Mouse (Mus musculus) lung, postnatal 36 days (tissue): ENCODE results near the gene Frat2.

Experiments used
- DNase-seq: peaks from one replicate; pipeline ENCODE4 v3.0.0; 2022; ENCODE audit warnings: mixed read lengths

Frat2 gene

DNA sequence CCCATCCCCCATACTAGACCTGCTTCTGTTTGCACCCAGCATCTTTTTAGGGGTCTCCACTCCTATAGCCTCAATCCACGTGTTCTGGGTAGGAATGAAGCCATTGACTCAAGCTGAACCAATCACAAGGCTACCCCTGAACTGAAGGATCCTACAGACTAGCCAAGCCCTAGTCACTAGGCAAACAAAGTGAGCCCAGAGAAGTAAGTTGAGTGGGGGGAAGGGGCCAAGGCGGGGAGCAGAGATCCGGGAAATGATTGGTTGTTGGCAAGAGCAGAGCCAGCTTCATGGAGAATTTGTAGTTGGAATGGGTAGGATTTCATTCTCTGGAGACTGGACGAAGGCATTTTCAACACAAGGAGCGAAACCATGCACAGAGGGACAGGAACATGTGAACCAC, 31.0 kb downstream of the Frat2 start:
- peak; percentile 52 for DNase-seq

DNA sequence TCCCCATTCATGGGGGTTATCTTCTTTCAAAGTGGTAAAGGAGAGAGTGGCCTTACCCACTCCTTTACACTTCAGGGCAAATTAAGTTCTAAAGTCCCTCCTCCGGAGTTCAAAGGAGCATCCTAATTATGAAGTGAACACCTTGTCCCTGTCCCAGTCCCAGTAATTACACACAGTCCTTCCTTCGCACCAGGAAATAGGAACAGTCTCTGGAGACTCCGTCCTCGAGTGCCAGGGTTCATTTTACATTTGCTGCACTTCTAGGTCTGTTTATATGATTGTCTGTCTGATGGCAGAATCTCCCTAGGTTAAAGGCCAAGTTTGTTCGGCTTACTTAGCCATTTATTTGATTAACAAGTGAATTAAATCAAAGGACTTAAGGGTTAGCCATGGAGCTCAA, 31.5 kb downstream of the Frat2 start:
- DNase-seq, result no peak

- no peak for DNase-seq
These were observed 34.6 kb downstream of the Frat2 start for GRCm38 (mm10) chr19:41813374-41813773.

DNA sequence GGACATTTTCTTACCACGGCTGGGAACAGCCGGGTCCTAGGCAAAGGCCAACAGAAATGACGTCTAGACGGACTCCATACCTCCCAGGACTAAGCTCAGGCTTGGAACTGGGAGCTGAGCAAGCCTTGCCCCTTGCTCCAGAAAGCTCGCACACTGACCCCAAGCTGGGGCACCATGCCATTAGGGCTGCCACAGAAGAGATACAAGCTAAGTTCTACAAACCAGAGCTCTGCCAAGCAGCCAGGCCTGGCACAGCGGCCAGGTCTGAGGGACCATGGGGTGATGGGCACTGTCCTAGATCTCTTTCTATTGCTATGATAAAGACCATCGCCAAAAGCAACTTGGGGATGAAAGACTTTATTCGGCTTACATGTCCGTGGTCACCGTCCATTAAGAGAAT, 35.4 kb downstream of the Frat2 start:
- no peak for DNase-seq

DNA sequence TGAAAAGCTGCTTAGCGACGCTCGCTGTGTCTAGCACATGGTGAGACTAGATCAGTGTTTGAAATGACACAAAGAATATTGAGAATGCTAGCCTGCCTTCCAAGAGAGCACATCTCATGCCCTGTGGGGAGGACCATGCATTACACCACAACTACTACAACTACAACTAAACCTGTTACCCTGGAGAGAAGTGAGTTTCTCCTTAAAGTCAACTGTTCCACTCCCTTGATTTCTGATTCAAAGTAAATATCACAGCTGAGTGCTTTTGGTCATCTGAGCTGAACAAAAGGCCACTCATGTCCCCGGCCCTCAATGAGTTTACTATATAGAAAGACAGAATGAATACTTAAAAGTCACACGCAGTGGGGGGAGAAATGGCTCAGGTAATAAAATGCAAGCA, 37.9 kb downstream of the Frat2 start:
- peak; percentile 23 for DNase-seq

- no peak for DNase-seq
These were observed 39.8 kb downstream of the Frat2 start for GRCm38 (mm10) chr19:41808104-41808634.

GRCm38 (mm10) chr19:41807497-41807896, 40.4 kb downstream of the Frat2 start:
- no peak for DNase-seq

DNA sequence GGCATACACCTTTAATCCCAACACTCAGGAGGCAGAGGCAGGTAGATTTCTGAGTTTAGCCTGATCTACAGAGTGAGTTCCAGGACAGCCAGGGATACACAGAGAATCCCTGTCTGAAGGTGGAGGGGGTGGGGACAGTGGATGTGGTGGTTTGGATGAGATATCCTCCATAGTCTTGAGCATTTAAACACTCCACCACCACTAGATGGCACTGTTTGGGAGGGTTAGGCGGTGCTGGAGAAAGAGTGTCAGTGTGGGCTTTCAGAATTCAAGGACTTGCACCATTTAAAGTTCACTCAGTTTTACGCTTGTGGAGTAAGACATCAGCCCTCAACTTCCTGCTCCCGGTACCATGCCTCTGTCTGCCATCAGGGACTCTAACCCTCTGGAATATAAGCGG, 42.1 kb downstream of the Frat2 start:
- DNase-seq, result no peak

- DNase-seq, result peak; percentile 40
These were observed 44.6 kb downstream of the Frat2 start for GRCm38 (mm10) chr19:41803322-41803721.

DNA sequence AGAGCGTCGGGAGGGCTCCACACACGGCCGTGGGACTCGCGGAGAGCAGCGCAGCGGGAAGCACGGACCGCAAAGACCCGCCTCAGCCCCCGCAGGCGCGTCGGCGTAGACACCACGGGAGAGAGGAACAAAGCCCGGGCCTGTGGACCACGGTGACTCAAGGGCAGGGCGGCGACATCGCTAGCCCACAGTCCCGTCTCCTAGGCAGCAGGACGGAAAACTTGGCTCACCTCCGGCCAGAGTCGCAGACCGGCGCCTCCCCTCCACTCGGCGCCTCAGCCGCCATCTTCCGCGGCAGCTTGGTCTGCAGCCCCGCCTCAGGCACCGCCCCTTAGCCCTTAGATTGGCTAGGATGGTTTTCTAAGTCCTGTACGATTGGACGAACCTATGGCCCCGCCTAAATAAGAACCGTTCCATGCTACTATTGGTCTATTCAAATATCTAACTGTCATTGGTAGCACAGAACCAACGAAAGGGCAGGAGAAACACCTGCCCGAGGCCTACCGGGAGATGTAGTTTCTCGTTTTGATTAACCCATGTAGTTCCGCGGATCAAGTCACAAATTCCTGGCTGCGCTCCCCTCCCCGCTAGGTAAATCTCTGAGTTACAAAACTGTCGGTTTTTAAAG, 46.1 kb downstream of the Frat2 start, which contains the start of gene Arhgap19:
TSS of gene Arhgap19 (minus strand) at position 306 of the 628 bp plus-strand sequence.
- DNase-seq, result peak; percentile 98

DNA sequence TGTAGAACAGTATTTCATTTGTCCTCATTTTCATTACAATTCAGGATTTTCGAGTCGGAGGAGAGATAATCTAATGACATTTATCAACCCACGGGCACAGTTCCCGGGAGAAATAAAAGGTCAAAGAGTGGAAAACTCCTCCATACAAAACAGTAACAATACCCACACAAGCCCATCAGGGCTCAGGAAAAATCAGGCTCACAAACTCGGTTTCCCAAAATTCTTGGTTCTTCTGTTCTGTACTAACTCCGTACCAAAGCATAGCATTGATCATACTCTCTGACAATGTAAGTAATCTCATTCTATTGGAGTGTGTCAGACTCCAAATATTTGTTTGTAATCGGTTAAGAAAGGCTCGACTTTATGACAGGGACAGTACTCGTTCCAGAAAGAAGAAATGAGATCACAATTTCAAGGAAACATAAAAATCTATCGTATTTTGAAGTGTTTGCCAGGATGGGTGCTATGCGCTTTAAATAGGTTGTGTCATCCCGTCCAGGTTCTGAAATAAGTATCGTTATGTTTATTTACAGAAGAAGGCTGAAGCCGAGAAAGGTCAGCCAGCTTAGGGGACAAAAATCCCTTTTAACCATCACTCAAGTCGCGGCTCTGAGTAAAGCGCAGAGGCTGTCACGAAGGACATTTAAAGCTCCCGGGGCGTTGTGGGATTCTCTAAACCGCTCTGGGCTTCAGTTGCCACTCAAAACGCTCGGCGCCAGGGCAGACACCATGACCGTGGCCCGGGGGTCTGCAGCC, 46.8 kb downstream of the Frat2 start:
- no peak for DNase-seq

- no peak for DNase-seq
These were observed 47.5 kb downstream of the Frat2 start for GRCm38 (mm10) chr19:41800451-41800850.

GRCm38 (mm10) chr19:41797536-41797935, 50.4 kb downstream of the Frat2 start:
- DNase-seq, result peak; percentile 48

- no peak for DNase-seq
These were observed 51.1 kb downstream of the Frat2 start for GRCm38 (mm10) chr19:41796789-41797327.

GRCm38 (mm10) chr19:41796148-41796760, 51.7 kb downstream of the Frat2 start:
- DNase-seq, result peak; percentile 30
